Mouse (Mus musculus) thymus, adult 18-20 months (tissue): ENCODE measurements around the gene C1qtnf7.

Source experiments
- DNase-seq, 2 experiments: peaks; one replicate each; pipeline ENCODE4 v3.0.0; 2022; ENCODE audit warnings: mixed read lengths in 2 of 2

Gene C1qtnf7

GRCm38 (mm10) chr5:43515401-43515976, at the start of gene C1qtnf7:
Gene C1qtnf7, plus strand, starts transcription at chr5:43515538.
- DNase-seq, result no peak

GRCm38 (mm10) chr5:43466762-43467161, 48.6 kb upstream of the C1qtnf7 start:
- no peak for DNase-seq

GRCm38 (mm10) chr5:43467214-43467613, 48.1 kb upstream of the C1qtnf7 start:
- DNase-seq, result no peak

GRCm38 (mm10) chr5:43468937-43469336, 46.4 kb upstream of the C1qtnf7 start:
- DNase-seq, result no peak

- DNase-seq, result no peak
Observed at GRCm38 (mm10) chr5:43477953-43478352, 37.4 kb upstream of the C1qtnf7 start.

- DNase-seq, result no peak
Observed at GRCm38 (mm10) chr5:43480046-43480445, 35.3 kb upstream of the C1qtnf7 start.

GRCm38 (mm10) chr5:43480786-43481185, 34.6 kb upstream of the C1qtnf7 start:
- DNase-seq, result no peak

GRCm38 (mm10) chr5:43481824-43482223, 33.5 kb upstream of the C1qtnf7 start:
- DNase-seq, result no peak

GRCm38 (mm10) chr5:43501887-43502286, 13.5 kb upstream of the C1qtnf7 start:
- DNase-seq, result no peak

- DNase-seq, result no peak
Observed at GRCm38 (mm10) chr5:43504243-43504786, 11.0 kb upstream of the C1qtnf7 start.

GRCm38 (mm10) chr5:43508470-43508869, 6.9 kb upstream of the C1qtnf7 start:
- DNase-seq, result no peak

- DNase-seq, result no peak
Observed at GRCm38 (mm10) chr5:43508892-43509291, 6.4 kb upstream of the C1qtnf7 start.

GRCm38 (mm10) chr5:43511126-43511525, 4.2 kb upstream of the C1qtnf7 start:
- no peak for DNase-seq

- DNase-seq, result no peak
Observed at GRCm38 (mm10) chr5:43516491-43516890, 1.2 kb downstream of the C1qtnf7 start.

- no peak for DNase-seq
Observed at GRCm38 (mm10) chr5:43517313-43517712, 2.0 kb downstream of the C1qtnf7 start.

GRCm38 (mm10) chr5:43519905-43520304, 4.6 kb downstream of the C1qtnf7 start:
- no peak for DNase-seq

GRCm38 (mm10) chr5:43521369-43521768, 6.0 kb downstream of the C1qtnf7 start:
- no peak for DNase-seq

GRCm38 (mm10) chr5:43522866-43523265, 7.5 kb downstream of the C1qtnf7 start:
- DNase-seq, result no peak

- no peak for DNase-seq
Observed at GRCm38 (mm10) chr5:43526874-43527584, 11.7 kb downstream of the C1qtnf7 start.

GRCm38 (mm10) chr5:43530186-43530585, 14.8 kb downstream of the C1qtnf7 start:
- DNase-seq, result no peak

GRCm38 (mm10) chr5:43530886-43531285, 15.5 kb downstream of the C1qtnf7 start:
- no peak for DNase-seq

GRCm38 (mm10) chr5:43538322-43539167, 23.2 kb downstream of the C1qtnf7 start:
- no peak for DNase-seq

GRCm38 (mm10) chr5:43539168-43539516, 23.8 kb downstream of the C1qtnf7 start:
- no peak for DNase-seq

- DNase-seq, result no peak
Observed at GRCm38 (mm10) chr5:43539871-43540270, 24.5 kb downstream of the C1qtnf7 start.
